Mouse (Mus musculus) embryonic facial prominence, embryonic 13.5 days (tissue): ENCODE data around the gene Atxn7. TPM values are rescaled to one million over a fixed set of nuclear protein-coding genes. Genes with fewer than 3 reads are reported as not detected.

Source experiments
- ATAC-seq: fragments of 200-750 bp; cut with Nextera tagmentation; 2 replicates; pipeline ENCODE4 v1.8.0; 2017; ENCODE audit warnings: low read depth; ENCODE audit not compliant: insufficient number of reproducible peaks, insufficient read depth, low FRiP score, low TSS enrichment
- H3K27ac ChIP-seq: fragments of 300-500 bp; sonication (generic); 2 replicates; pipeline ENCODE4 v1.5.1; 2015; ENCODE audit warnings: moderate library complexity, mild to moderate bottlenecking, inconsistent platforms
- H3K27me3 ChIP-seq: fragments of 300-500 bp; sonication (generic); 2 replicates; pipeline ENCODE4 v1.6.1; 2015; ENCODE audit warnings: mild to moderate bottlenecking, inconsistent platforms
- H3K36me3 ChIP-seq: fragments of 300-500 bp; sonication (generic); 2 replicates; pipeline ENCODE4 v1.6.1; 2015; ENCODE audit warnings: mild to moderate bottlenecking, inconsistent platforms
- H3K4me1 ChIP-seq: fragments of 300-500 bp; sonication (generic); 2 replicates; pipeline ENCODE4 v1.6.1; 2015; ENCODE audit warnings: inconsistent platforms
- H3K4me2 ChIP-seq: fragments of 300-500 bp; sonication (generic); 2 replicates; pipeline ENCODE4 v1.6.1; 2015; ENCODE audit warnings: moderate library complexity, mild to moderate bottlenecking, inconsistent platforms
- H3K4me3 ChIP-seq: fragments of 300-500 bp; sonication (generic); 2 replicates; pipeline ENCODE4 v1.5.1; 2015; ENCODE audit warnings: mild to moderate bottlenecking, inconsistent platforms
- H3K9ac ChIP-seq: fragments of 300-500 bp; sonication (generic); 2 replicates; pipeline ENCODE4 v1.6.1; 2015; ENCODE audit warnings: mild to moderate bottlenecking, inconsistent platforms
- H3K9me3 ChIP-seq: fragments of 300-500 bp; sonication (generic); 2 replicates; pipeline ENCODE4 v1.6.1; 2016; ENCODE audit warnings: inconsistent platforms
- WGBS: fragments of 180-500 bp; shearing (Covaris S2); methylation state at CpG from one replicate; pipeline ENCODE4 v1.1.7; 2015; ENCODE audit warnings: mixed read lengths; 5-methylcytosine and 5-hydroxymethylcytosine counted together
- polyA plus RNA-seq: library from polyadenylated mRNA; unstranded; fragments of >200 nt; fragmentation: Nextera tagmentation; extraction: Ambion mirVana; gene quantifications from 2 replicates; pipeline ENCODE4 v1.2.1, GENCODE M21; 2015

Atxn7 gene
- polyA plus RNA-seq, 1 experiment from 2014 or later: 5.6 TPM

DNA sequence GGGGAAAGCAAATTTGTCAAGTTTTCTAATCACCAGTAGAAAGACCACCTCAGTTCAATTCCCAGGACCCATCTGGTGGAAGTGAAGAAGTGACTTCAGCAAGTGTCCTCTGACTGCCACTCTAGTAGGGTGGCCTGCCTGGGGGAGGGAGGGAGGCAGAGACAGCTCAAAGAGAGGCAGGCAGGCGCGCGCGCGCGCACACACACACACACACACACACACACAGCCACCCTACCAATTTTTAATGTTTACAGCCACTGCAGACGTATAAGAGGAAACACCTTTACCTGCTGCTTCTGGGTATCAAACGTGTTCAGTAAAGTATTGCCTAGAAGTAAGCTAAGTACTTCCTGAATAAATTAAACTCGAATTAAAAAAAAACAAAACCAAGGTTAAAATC lies 1.2 kb upstream of the Atxn7 start:
- peak overlapping the region; percentile 97 for H3K9ac ChIP-seq
- peak; percentile 59; the same call in 1 of the 2 replicates for ATAC-seq
- peak overlapping the region; percentile 87; the same call in 1 of the 2 replicates for H3K27ac ChIP-seq
- no peaks in the 10 kb centered on the region for H3K27me3 ChIP-seq
- H3K36me3 ChIP-seq: peaks cover 11% of the 10 kb centered on the region
- peak overlapping the region; percentile 65 for H3K4me2 ChIP-seq
- 0% methylated on average over 9 of the region's 9 CpGs for WGBS
- H3K9me3 ChIP-seq: 0 out of 2 replicates have a peak, but pooled peaks cover 4% of the 10 kb centered on the region
- H3K4me3 ChIP-seq: peak overlapping the region; percentile 85
- H3K4me1 ChIP-seq: peaks cover 17% of the 10 kb centered on the region

DNA sequence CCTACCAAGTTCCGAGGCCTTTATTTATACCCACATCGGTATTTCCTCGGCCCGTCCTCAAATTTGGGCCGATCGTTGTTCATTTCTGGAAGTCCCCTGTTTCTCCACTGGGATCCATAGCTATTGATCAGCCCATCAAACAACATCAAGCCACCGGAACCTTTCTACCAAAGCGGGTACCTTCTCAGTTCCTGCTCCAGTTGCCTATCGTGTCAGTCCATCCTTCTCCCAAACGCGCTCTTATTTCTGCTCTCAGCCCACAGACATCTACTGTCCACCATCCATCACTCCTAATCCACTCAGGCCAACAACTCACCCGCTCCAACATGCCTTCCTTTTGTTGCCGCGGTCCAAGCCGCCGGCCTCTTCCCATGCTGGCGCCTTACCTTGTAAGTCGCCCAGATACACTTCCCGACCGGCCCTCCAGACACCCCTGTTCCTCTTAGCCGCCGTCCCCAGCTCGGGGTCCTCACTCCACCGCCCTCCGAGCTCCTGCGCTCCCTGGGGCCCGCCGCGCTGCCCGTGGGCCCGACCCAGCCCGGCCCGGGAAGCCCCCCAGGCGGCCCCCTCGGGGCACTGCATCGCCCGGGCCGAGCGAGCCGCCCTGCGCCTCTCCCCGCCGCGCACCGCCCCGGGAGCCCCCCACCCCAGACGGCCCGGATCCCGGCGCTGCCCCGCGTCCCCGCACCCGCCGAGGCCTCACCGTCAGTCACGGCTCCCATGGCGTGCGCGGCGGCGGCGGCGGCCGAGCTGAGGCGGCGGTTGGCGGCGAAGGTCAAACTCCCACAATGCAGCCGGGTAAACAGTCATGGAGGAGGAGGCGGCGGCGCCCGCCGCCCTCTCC lies 536 bp upstream of the Atxn7 start:
- H3K9me3 ChIP-seq: 0 out of 2 replicates have a peak, but pooled peaks cover 1% of the 10 kb centered on the region
- peak overlapping the region; percentile 97 for H3K9ac ChIP-seq
- peak overlapping the region; percentile 87 for H3K27ac ChIP-seq
- peak overlapping the region; percentile 85 for H3K4me3 ChIP-seq
- H3K4me2 ChIP-seq: peak overlapping the region; percentile 65
- H3K4me1 ChIP-seq: peaks cover 17% of the 10 kb centered on the region
- H3K27me3 ChIP-seq: no peaks in the 10 kb centered on the region
- under 1% methylated on average over 69 of the region's 75 CpGs for WGBS
- H3K36me3 ChIP-seq: peaks cover 5% of the 10 kb centered on the region
- ATAC-seq: peak; percentile 88

DNA sequence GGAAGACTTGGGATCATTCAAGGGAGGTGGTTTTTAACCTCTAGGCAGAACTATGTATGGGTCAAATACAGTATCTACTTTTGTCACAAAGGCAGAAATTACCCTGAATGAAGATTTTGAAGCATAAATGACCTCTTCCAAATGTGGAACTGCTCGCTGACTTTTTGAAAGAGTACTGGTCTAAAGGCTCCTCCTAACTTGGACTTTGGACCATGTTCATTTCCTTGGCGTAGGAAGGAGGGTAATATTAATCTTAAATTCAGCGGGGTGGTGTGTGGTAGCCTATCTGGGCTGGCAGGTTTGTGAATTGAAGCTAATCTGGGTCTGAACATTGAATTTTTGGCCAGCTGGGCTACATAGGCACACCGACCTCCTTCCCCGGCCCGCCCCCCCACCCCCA lies 1.2 kb downstream of the Atxn7 start:
- Histone ChIP-seq H3K4me1 (peaks cover 17% of the 10 kb centered on the region), H3K27me3 (no peaks in the 10 kb centered on the region), H3K9me3 (no peaks in the 10 kb centered on the region), H3K36me3 (no peaks in the 10 kb centered on the region), H3K4me2 (no peak overlapping the region), H3K4me3 (no peak overlapping the region), H3K9ac (no peak overlapping the region), H3K27ac (no peak overlapping the region)
- no peak for ATAC-seq
- 92% methylated on average over 6 of the region's 6 CpGs for WGBS

DNA sequence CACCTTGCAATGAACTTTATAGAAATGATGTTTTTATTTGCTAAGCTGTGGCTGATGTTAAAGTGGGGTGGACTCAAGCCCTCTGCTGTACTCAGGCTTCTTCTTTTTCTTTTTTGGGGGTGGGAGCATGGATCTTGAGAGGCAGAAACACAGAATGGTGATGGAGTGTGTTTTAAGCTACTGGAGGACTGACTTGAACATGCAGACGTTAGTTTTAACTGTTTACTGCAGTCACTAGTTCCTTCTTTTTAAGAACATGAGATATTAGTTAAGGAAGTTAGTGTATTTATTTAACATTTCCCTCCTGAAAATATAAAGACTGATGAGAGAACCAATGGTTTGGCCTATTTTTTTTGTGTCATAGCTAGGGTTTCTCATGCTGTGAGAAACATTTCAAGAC lies 2.3 kb downstream of the Atxn7 start:
- Histone ChIP-seq H3K27ac (no peak overlapping the region), H3K36me3 (no peaks in the 10 kb centered on the region), H3K4me2 (no peak overlapping the region), H3K4me3 (no peak overlapping the region), H3K9ac (no peak overlapping the region), H3K9me3 (no peaks in the 10 kb centered on the region), H3K27me3 (no peaks in the 10 kb centered on the region), H3K4me1 (peaks cover 17% of the 10 kb centered on the region)
- 73% methylated on average over 1 of the region's 1 CpGs for WGBS
- ATAC-seq: no peak

DNA sequence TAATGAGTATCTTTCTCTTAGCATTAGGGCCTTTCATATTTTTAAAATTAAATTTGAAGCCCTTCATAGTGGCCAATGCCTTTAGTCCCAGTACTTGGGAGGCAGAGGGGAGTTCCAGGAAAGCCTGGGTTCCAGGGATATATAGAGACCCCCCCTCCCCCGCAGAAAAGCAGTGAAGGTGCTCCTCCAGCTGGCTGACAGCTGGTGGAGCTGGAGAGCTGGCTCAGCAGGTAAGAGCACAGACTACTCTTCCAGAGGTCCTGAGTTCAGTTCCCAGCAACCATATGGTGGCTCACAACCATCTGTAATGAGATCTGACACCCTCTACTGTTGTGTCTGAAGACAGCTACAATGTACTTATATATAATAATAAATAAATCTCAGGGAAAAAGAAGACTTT lies 6.4 kb downstream of the Atxn7 start:
- ATAC-seq: no peak
- Histone ChIP-seq H3K36me3 (no peaks in the 10 kb centered on the region), H3K27me3 (no peaks in the 10 kb centered on the region), H3K4me1 (peaks cover 4% of the 10 kb centered on the region; the same call in 1 of the 2 replicates), H3K27ac (no peak overlapping the region), H3K4me3 (no peak overlapping the region), H3K9me3 (no peaks in the 10 kb centered on the region), H3K9ac (no peak overlapping the region), H3K4me2 (no peak overlapping the region)
- 58% methylated on average over 1 of the region's 1 CpGs for WGBS

DNA sequence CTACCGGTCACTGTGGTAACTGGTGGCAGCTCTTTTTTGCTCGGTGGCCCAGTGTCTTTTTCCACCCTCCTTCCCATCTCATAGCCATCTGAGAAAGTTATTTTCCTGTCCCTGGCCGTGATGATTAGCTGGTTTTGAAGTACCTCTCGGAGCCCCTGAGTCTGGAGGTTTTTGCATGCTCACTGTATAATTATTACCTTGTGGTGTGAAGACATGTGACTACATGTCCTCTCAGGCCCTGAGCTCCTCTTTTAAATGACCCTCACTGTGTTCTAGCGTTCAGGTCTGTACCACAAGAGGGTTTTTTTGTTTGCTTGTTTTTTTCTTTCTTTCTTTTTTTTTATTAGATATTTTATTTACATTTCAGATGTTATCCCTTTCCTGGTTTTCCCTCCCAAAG lies 7.2 kb downstream of the Atxn7 start:
- Histone ChIP-seq H3K4me3 (no peak overlapping the region), H3K9me3 (no peaks in the 10 kb centered on the region), H3K36me3 (no peaks in the 10 kb centered on the region), H3K4me2 (no peak overlapping the region), H3K27ac (no peak overlapping the region), H3K4me1 (peaks cover 4% of the 10 kb centered on the region; the same call in 1 of the 2 replicates), H3K27me3 (no peaks in the 10 kb centered on the region), H3K9ac (no peak overlapping the region)
- no peak for ATAC-seq
- 56% methylated on average over 5 of the region's 5 CpGs for WGBS

DNA sequence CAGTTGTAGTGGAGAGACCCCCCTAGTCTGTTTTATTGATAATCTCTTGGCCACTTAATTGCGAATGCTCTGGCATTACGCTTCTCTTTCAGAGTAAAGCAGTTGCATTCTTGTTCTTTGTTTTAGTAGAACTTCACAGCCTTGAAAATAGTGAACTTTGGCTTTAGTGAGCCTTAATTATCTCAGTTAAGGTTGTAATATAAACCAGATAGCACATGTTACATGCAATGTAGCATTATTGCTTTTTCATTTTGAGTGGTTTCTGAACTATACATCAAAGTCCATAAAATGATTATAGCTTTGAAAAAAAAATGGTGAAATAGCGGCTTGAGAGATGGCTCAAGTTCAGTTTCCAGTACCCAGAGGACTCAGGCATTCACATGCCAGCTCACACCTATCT lies 9.3 kb downstream of the Atxn7 start:
- Histone ChIP-seq H3K36me3 (no peaks in the 10 kb centered on the region), H3K4me2 (no peak overlapping the region), H3K9ac (no peak overlapping the region), H3K27ac (no peak overlapping the region), H3K9me3 (no peaks in the 10 kb centered on the region), H3K4me1 (peaks cover 4% of the 10 kb centered on the region; the same call in 1 of the 2 replicates), H3K27me3 (no peaks in the 10 kb centered on the region), H3K4me3 (no peak overlapping the region)
- ATAC-seq: no peak
- WGBS: 85% methylated on average over 3 of the region's 3 CpGs

DNA sequence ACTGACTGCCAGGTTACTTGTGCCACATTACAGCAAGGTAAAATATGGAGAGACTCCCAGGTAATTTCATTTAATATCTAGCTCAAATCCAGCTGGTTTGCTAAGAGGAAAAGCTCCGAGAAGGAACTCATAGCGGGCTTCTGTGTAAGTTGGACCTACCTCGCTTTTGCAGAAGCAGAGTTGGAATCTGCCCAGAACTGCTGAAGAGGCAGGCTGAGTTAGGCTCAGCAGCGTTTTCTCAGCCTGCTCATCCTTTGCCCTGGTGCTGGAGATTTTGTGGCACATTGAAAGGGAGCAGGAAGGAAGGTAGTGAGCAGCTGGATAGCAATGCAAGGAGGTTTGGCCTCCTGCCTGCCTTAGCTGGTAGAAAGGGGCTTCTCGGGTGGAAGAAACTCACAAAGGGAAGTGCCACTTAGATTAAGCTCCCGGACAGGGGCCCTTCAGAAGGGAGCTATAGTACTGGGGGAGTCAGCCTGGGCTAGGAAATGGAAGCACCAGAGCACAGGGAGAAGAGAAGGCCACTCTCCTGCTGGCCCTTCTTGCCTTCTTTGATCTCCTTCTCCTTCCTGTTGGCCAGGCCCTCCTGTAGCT lies 10.5 kb downstream of the Atxn7 start:
- no peak overlapping the region for H3K9ac ChIP-seq
- peaks cover 4% of the 10 kb centered on the region; the same call in 1 of the 2 replicates for H3K4me1 ChIP-seq
- no peaks in the 10 kb centered on the region for H3K9me3 ChIP-seq
- no peak overlapping the region for H3K4me3 ChIP-seq
- 59% methylated on average over 6 of the region's 6 CpGs for WGBS
- H3K36me3 ChIP-seq: no peaks in the 10 kb centered on the region
- no peak for ATAC-seq
- H3K27me3 ChIP-seq: no peaks in the 10 kb centered on the region
- H3K27ac ChIP-seq: no peak overlapping the region; the same call in 1 of the 2 replicates
- no peak overlapping the region for H3K4me2 ChIP-seq

DNA sequence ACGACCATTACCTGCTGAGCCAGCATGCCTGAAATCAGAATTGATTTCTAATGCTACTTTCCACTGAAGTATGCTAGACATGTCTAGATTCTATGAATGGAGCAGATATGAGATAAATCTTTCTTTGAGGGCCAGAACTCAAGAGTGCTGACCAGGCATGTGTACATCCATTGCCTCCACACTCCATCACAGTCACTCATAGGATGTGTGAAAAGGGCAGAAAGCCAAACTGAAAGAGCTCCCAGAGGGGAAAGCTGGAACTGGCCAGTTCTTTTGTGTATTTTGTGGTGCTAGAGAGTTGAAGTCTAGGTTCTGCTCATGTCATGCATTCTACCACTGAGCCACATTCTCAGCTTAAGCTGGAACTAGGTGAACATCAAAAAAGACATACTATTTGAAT lies 16.3 kb downstream of the Atxn7 start:
- no peak overlapping the region for H3K4me3 ChIP-seq
- ATAC-seq: no peak
- H3K9me3 ChIP-seq: no peaks in the 10 kb centered on the region
- no peak overlapping the region for H3K4me2 ChIP-seq
- WGBS: 67% methylated on average over 1 of the region's 1 CpGs
- H3K27me3 ChIP-seq: no peaks in the 10 kb centered on the region
- H3K27ac ChIP-seq: no peak overlapping the region
- H3K36me3 ChIP-seq: no peaks in the 10 kb centered on the region
- peaks cover 4% of the 10 kb centered on the region; the same call in 1 of the 2 replicates for H3K4me1 ChIP-seq
- H3K9ac ChIP-seq: no peak overlapping the region

DNA sequence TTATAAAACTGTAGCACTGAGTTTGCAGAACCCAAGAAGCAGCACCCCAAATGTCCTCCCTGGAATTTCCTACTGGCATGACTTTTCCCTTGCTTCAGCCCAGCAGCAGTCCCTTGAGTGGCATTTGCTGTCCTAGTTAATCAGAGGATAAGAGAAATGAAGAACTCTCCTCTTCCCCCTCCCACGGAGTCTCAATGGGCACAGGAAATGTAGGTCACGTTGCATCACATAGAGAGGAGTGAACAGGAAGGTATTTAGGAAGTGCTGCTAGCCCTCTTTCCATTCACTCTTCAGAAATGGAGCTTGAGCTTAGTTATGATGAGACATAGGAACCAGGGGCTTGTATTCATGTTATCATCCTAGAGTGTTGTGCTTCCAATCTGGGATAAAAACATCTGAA lies 20.0 kb downstream of the Atxn7 start:
- Histone ChIP-seq H3K27ac (no peak overlapping the region), H3K4me3 (no peak overlapping the region), H3K9me3 (no peaks in the 10 kb centered on the region), H3K9ac (no peak overlapping the region), H3K4me1 (peaks cover 4% of the 10 kb centered on the region; the same call in 1 of the 2 replicates), H3K36me3 (no peaks in the 10 kb centered on the region), H3K4me2 (no peak overlapping the region), H3K27me3 (no peaks in the 10 kb centered on the region)
- 24% methylated on average over 2 of the region's 2 CpGs for WGBS
- ATAC-seq: no peak

DNA sequence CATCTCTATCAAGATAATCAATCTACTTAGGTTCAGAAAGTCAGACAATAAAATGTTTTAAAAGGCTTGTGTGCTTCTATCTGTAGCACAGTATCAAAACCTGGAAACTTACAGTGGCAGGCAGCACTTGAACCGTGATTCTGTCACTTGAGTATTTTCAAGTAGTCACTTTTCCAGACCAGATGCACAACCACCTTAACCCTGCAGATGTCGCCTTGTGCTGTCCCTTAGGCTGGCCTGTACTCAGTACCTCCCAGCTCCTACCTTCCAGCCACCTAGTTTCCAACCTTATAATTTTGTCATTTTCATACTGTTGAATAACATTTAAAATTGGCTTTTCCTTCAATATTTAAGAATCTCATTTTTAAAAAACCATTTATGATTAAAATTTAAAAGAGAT lies 20.9 kb downstream of the Atxn7 start:
- H3K36me3 ChIP-seq: no peaks in the 10 kb centered on the region
- H3K9me3 ChIP-seq: no peaks in the 10 kb centered on the region
- no peak overlapping the region for H3K4me3 ChIP-seq
- H3K4me1 ChIP-seq: peaks cover 4% of the 10 kb centered on the region; the same call in 1 of the 2 replicates
- no peak for ATAC-seq
- H3K27me3 ChIP-seq: no peaks in the 10 kb centered on the region
- 51% methylated on average over 2 of the region's 2 CpGs for WGBS
- H3K9ac ChIP-seq: no peak overlapping the region
- H3K27ac ChIP-seq: no peak overlapping the region
- no peak overlapping the region for H3K4me2 ChIP-seq

DNA sequence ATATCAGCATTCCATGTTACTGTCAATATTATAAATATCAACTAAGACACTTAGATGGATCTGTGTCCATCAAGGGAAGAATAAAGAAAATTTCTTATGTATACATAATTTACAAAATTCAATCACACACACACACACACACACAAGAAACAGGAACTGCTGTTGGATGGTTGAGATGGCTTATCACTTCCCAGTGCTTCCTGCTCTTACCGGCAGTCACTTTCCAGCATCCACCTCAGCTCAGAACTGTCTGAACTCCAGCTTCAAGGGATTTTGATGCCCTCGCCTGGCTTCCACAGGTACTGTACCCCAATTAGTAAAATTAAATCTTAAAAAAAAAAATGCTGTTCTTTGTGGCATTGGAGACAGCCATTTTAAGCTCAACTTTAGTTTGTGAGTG lies 27.2 kb downstream of the Atxn7 start:
- ATAC-seq: no peak
- Histone ChIP-seq H3K4me2 (no peak overlapping the region), H3K4me1 (no peaks in the 10 kb centered on the region), H3K9me3 (no peaks in the 10 kb centered on the region), H3K4me3 (no peak overlapping the region), H3K36me3 (no peaks in the 10 kb centered on the region), H3K27me3 (no peaks in the 10 kb centered on the region), H3K9ac (no peak overlapping the region), H3K27ac (no peak overlapping the region)
- 62% methylated on average over 2 of the region's 2 CpGs for WGBS
